Mouse (Mus musculus) liver, adult 2 months (tissue): ENCODE measurements around the gene Axl.

Experiments
- CTCF ChIP-seq: fragments of 200-500 bp; IDR thresholded peaks from 2 replicates; pipeline ENCODE4 v1.5.1; 2011; ENCODE audit warnings: low read depth, low read length, control low read depth
- POLR2A ChIP-seq: fragments of 200-500 bp; IDR thresholded peaks from 2 replicates; pipeline ENCODE4 v1.6.1; 2011; ENCODE audit warnings: low read length, control low read depth; ENCODE audit not compliant: insufficient read depth; ENCODE audit errors: extremely low read depth

DNA sequence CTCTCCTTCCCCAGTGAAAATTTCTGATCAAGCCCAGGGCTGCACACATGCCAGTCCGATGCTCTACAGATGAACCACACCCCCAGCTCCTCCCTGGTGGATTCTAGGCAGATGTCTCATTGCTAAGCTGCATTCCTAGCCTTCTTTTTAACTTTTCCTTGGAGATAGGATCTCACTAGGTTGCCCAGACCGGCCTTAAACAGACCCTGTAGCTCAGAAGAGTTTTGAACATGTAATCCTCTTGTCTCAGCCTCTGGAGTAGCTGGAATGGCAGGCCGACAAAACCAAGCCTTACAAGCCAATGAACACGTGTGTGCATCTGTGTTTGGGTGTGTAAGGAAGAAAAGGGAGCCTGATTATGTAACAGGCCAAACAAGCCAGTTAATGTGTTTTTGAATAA, 7.8 kb downstream of the Axl start:
- TF ChIP-seq CTCF (no peak), POLR2A (no peak)
